Mouse (Mus musculus) spleen, adult 2 months (tissue): ENCODE measurements around the gene Rab37.

Experiments used
- CTCF ChIP-seq: fragments of 200-500 bp; IDR thresholded peaks from 2 replicates; pipeline ENCODE4 v1.5.1; 2011; ENCODE audit warnings: mild to moderate bottlenecking, inconsistent platforms; ENCODE audit not compliant: insufficient read depth, insufficient read length, insufficient replicate concordance; ENCODE audit errors: extremely low read depth
- POLR2A ChIP-seq: fragments of 200-500 bp; IDR thresholded peaks from 2 replicates; pipeline ENCODE4 v1.6.1; 2011; ENCODE audit warnings: low read depth, low read length, inconsistent platforms

- TF ChIP-seq CTCF (no peak), POLR2A (peak; percentile 55; the same call in 1 of the 2 replicates)
Measured at GRCm38 (mm10) chr11:115187224-115187639, 96.0 kb downstream of the Rab37 start, which contains the start of gene Tmem104.
